Mouse (Mus musculus): ENCODE results near the gene Ano2. TPM values are rescaled to one million over a fixed set of nuclear protein-coding genes. Genes with fewer than 3 reads are reported as not detected.
A peak's percentile ranks its signal among the peaks of the same experiment; 100 is the strongest.

The Ano2 gene
- polyA plus RNA-seq, 1 experiment from 2014 or later = 0.28 TPM

- no peak for DNase-seq (ENCODE audit: low spot score)
- no peak for ATAC-seq (ENCODE audit: low FRiP score)
- WGBS = 40% methylated on average over 2 of the region's 2 CpGs
These were observed 344.1 kb downstream of the Ano2 start for GRCm38 (mm10) chr6:126034403-126034724.

GRCm38 (mm10) chr6:126034728-126035127, 344.5 kb downstream of the Ano2 start:
- ATAC-seq (ENCODE audit: low FRiP score) (no peak), DNase-seq (ENCODE audit: low spot score) (no peak)
- Histone ChIP-seq H3K4me2 (replicated peaks; ENCODE audit: low read depth, low read length) (no peak overlapping the region), H3K9ac (ENCODE audit: low read depth, low read length) (no peak overlapping the region), H3K9me3 (ENCODE audit: control insufficient read depth, low read length) (no peaks in the 10 kb centered on the region), H3K27me3 (ENCODE audit: control insufficient read depth, insufficient read depth, low read length) (no peaks in the 10 kb centered on the region), H3K27ac (ENCODE audit: low read depth, low read length) (no peak overlapping the region), H3K4me1 (replicated peaks; ENCODE audit: control insufficient read depth, insufficient read depth, low read length) (no peaks in the 10 kb centered on the region), H3K4me3 (ENCODE audit: low read depth, low read length) (no peak overlapping the region), H3K36me3 (ENCODE audit: control insufficient read depth, insufficient read depth, low read length) (no peaks in the 10 kb centered on the region)
- 82% methylated on average over 7 of the region's 7 CpGs for WGBS

More at GRCm38 (mm10) chr6:126034403-126034724, 344.1 kb downstream of the Ano2 start:
- Histone ChIP-seq H3K9me3 (ENCODE audit: control insufficient read depth, low read length) (no peaks in the 10 kb centered on the region), H3K9ac (ENCODE audit: low read depth, low read length) (no peak overlapping the region), H3K4me2 (replicated peaks; ENCODE audit: low read depth, low read length) (no peak overlapping the region), H3K4me1 (replicated peaks; ENCODE audit: control insufficient read depth, insufficient read depth, low read length) (no peaks in the 10 kb centered on the region), H3K27me3 (ENCODE audit: control insufficient read depth, insufficient read depth, low read length) (no peaks in the 10 kb centered on the region), H3K36me3 (ENCODE audit: control insufficient read depth, insufficient read depth, low read length) (no peaks in the 10 kb centered on the region), H3K27ac (ENCODE audit: low read depth, low read length) (no peak overlapping the region), H3K4me3 (ENCODE audit: low read depth, low read length) (no peak overlapping the region)

GRCm38 (mm10) chr6:126035621-126036020, 345.4 kb downstream of the Ano2 start:
- Histone ChIP-seq H3K4me2 (replicated peaks; ENCODE audit: low read depth, low read length) (no peak overlapping the region), H3K9me3 (ENCODE audit: control insufficient read depth, low read length) (no peaks in the 10 kb centered on the region), H3K4me3 (ENCODE audit: low read depth, low read length) (no peak overlapping the region), H3K9ac (ENCODE audit: low read depth, low read length) (no peak overlapping the region), H3K4me1 (replicated peaks; ENCODE audit: control insufficient read depth, insufficient read depth, low read length) (no peaks in the 10 kb centered on the region), H3K27ac (ENCODE audit: low read depth, low read length) (no peak overlapping the region), H3K36me3 (ENCODE audit: control insufficient read depth, insufficient read depth, low read length) (no peaks in the 10 kb centered on the region), H3K27me3 (ENCODE audit: control insufficient read depth, insufficient read depth, low read length) (no peaks in the 10 kb centered on the region)
- DNase-seq (ENCODE audit: low spot score) (no peak), ATAC-seq (ENCODE audit: low FRiP score) (no peak)
- 80% methylated on average over 2 of the region's 2 CpGs for WGBS

GRCm38 (mm10) chr6:126045931-126046330, 355.7 kb downstream of the Ano2 start:
- Histone ChIP-seq H3K27me3 (ENCODE audit: control insufficient read depth, insufficient read depth, low read length) (no peaks in the 10 kb centered on the region), H3K27ac (ENCODE audit: low read depth, low read length) (no peak overlapping the region), H3K4me3 (ENCODE audit: low read depth, low read length) (no peak overlapping the region), H3K4me1 (replicated peaks; ENCODE audit: control insufficient read depth, insufficient read depth, low read length) (no peaks in the 10 kb centered on the region), H3K9me3 (ENCODE audit: control insufficient read depth, low read length) (no peaks in the 10 kb centered on the region), H3K4me2 (replicated peaks; ENCODE audit: low read depth, low read length) (no peak overlapping the region), H3K36me3 (ENCODE audit: control insufficient read depth, insufficient read depth, low read length) (no peaks in the 10 kb centered on the region), H3K9ac (ENCODE audit: low read depth, low read length) (no peak overlapping the region)
- ATAC-seq (ENCODE audit: low FRiP score) (no peak), DNase-seq (ENCODE audit: low spot score) (peak; percentile 52)
- 42% methylated on average over 4 of the region's 4 CpGs for WGBS

GRCm38 (mm10) chr6:126048206-126048605, 358.0 kb downstream of the Ano2 start:
- DNase-seq (ENCODE audit: low spot score) (no peak), ATAC-seq (ENCODE audit: low FRiP score) (no peak)
- Histone ChIP-seq H3K4me2 (replicated peaks; ENCODE audit: low read depth, low read length) (no peak overlapping the region), H3K27ac (ENCODE audit: low read depth, low read length) (no peak overlapping the region), H3K4me1 (replicated peaks; ENCODE audit: control insufficient read depth, insufficient read depth, low read length) (no peaks in the 10 kb centered on the region), H3K4me3 (ENCODE audit: low read depth, low read length) (no peak overlapping the region), H3K9me3 (ENCODE audit: control insufficient read depth, low read length) (no peaks in the 10 kb centered on the region), H3K36me3 (ENCODE audit: control insufficient read depth, insufficient read depth, low read length) (no peaks in the 10 kb centered on the region), H3K9ac (ENCODE audit: low read depth, low read length) (no peak overlapping the region), H3K27me3 (ENCODE audit: control insufficient read depth, insufficient read depth, low read length) (no peaks in the 10 kb centered on the region)
- 77% methylated on average over 4 of the region's 4 CpGs for WGBS

DNA sequence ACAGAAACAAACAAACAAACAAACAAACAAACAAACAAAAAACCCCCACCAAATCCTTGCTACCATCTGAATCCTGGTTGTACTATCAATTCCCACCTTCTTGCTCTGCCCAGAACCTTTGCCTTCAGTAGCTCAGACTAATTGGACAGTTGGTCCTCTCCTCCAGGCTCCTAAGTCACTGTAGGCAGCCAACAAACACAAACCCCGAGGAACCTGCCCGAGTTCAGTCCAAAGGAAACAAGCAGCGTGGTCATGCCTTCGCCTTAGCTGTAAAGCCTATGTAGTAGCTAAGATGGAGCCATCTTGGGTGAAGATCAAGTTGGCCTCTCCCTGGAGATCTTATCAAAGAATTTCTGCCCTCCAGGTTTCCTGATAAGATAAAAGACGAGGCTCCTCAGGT, 362.9 kb downstream of the Ano2 start:
- Histone ChIP-seq H3K9me3 (ENCODE audit: control insufficient read depth, low read length) (no peaks in the 10 kb centered on the region), H3K9ac (ENCODE audit: low read depth, low read length) (no peak overlapping the region), H3K36me3 (ENCODE audit: control insufficient read depth, insufficient read depth, low read length) (no peaks in the 10 kb centered on the region), H3K4me2 (replicated peaks; ENCODE audit: low read depth, low read length) (no peak overlapping the region), H3K4me1 (replicated peaks; ENCODE audit: control insufficient read depth, insufficient read depth, low read length) (no peaks in the 10 kb centered on the region), H3K4me3 (ENCODE audit: low read depth, low read length) (no peak overlapping the region), H3K27ac (ENCODE audit: low read depth, low read length) (no peak overlapping the region), H3K27me3 (ENCODE audit: control insufficient read depth, insufficient read depth, low read length) (no peaks in the 10 kb centered on the region)
- no peak for ATAC-seq (ENCODE audit: low FRiP score)
- no peak for DNase-seq (ENCODE audit: low spot score)
- 86% methylated on average over 5 of the region's 5 CpGs for WGBS

GRCm38 (mm10) chr6:126057706-126058105, 367.5 kb downstream of the Ano2 start:
- Histone ChIP-seq H3K9me3 (ENCODE audit: control insufficient read depth, low read length) (no peaks in the 10 kb centered on the region), H3K4me1 (replicated peaks; ENCODE audit: control insufficient read depth, insufficient read depth, low read length) (no peaks in the 10 kb centered on the region), H3K4me3 (ENCODE audit: low read depth, low read length) (no peak overlapping the region), H3K9ac (ENCODE audit: low read depth, low read length) (no peak overlapping the region), H3K36me3 (ENCODE audit: control insufficient read depth, insufficient read depth, low read length) (no peaks in the 10 kb centered on the region), H3K27ac (ENCODE audit: low read depth, low read length) (no peak overlapping the region), H3K4me2 (replicated peaks; ENCODE audit: low read depth, low read length) (no peak overlapping the region), H3K27me3 (ENCODE audit: control insufficient read depth, insufficient read depth, low read length) (no peaks in the 10 kb centered on the region)
- DNase-seq (ENCODE audit: low spot score) (no peak), ATAC-seq (ENCODE audit: low FRiP score) (no peak)
- 81% methylated on average over 3 of the region's 3 CpGs for WGBS

DNA sequence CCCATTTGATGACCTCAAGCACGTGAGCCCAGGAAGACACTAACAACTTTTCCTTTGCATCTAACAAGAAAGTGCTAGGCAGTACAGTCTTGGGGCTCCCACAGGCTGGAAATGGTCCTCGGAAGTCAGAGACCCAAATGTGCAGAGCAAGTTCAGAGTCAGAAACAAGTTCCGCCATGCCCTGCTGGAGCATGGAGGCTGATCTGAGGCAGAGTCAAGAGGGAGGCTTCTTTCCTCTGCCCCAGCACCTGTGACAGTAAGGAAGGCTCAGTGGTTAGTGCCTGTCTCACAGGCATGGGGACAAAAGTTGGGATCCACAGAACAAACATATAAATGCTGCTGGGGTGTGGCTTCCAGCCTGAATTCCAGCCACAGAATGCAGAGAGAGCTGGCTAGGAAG, 390.3 kb downstream of the Ano2 start:
- DNase-seq (ENCODE audit: low spot score) = no peak
- H3K27me3 ChIP-seq (ENCODE audit: control insufficient read depth, insufficient read depth, low read length) = no peaks in the 10 kb centered on the region
- H3K4me3 ChIP-seq (ENCODE audit: low read depth, low read length) = no peak overlapping the region
- no peak for ATAC-seq (ENCODE audit: low FRiP score)
- no peaks in the 10 kb centered on the region for H3K36me3 ChIP-seq (ENCODE audit: control insufficient read depth, insufficient read depth, low read length)
- no peak overlapping the region for H3K9ac ChIP-seq (ENCODE audit: low read depth, low read length)
- H3K9me3 ChIP-seq (ENCODE audit: control insufficient read depth, low read length) = no peaks in the 10 kb centered on the region
- 84% methylated on average over 3 of the region's 3 CpGs for WGBS
- no peak overlapping the region for H3K4me2 ChIP-seq (replicated peaks; ENCODE audit: low read depth, low read length)
- H3K27ac ChIP-seq (ENCODE audit: low read depth, low read length) = no peak overlapping the region
- no peaks in the 10 kb centered on the region for H3K4me1 ChIP-seq (replicated peaks; ENCODE audit: control insufficient read depth, insufficient read depth, low read length)

GRCm38 (mm10) chr6:126086321-126086950, 396.2 kb downstream of the Ano2 start:
- DNase-seq (ENCODE audit: low spot score) (no peak), ATAC-seq (ENCODE audit: low FRiP score) (no peak)
- H3K4me1 ChIP-seq (replicated peaks; ENCODE audit: control insufficient read depth, insufficient read depth, low read length) = no peaks in the 10 kb centered on the region
- no peaks in the 10 kb centered on the region for H3K36me3 ChIP-seq (ENCODE audit: control insufficient read depth, insufficient read depth, low read length)
- H3K4me2 ChIP-seq (replicated peaks; ENCODE audit: low read depth, low read length) = no peak overlapping the region
- no peaks in the 10 kb centered on the region for H3K27me3 ChIP-seq (ENCODE audit: control insufficient read depth, insufficient read depth, low read length)
- H3K9me3 ChIP-seq (ENCODE audit: control insufficient read depth, low read length) = no peaks in the 10 kb centered on the region
- no peak overlapping the region for H3K27ac ChIP-seq (ENCODE audit: low read depth, low read length)
- no peak overlapping the region for H3K9ac ChIP-seq (ENCODE audit: low read depth, low read length)
- no peak overlapping the region for H3K4me3 ChIP-seq (ENCODE audit: low read depth, low read length)
- WGBS = 74% methylated on average over 3 of the region's 3 CpGs

All from hindbrain, embryonic 11.5 days (tissue).